Mouse (Mus musculus): ENCODE data around the gene Mrgpre.

DNA sequence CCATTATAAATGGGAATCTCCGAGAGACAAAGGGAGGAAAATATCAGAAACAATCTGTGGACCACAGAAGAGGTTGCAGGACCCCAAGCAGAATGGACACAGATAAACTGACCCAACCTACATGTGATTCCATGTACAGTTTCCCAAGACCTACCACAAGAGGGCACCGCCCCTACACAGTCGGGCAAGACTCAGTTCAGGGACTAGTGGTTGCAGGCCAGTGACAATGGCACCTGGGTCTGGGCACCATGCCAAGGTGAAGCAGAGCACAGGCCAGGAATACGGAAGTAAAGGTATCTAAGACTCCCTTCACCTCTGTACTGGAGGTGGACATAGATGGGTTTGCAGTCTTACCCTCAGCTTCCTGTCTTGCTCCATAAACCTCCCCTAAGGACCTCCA lies 8.8 kb upstream of the Mrgpre start:
- no peak for TF ChIP-seq POLR2A (IDR thresholded peaks at IDR 0.05; ENCODE audit: borderline replicate concordance, control insufficient read depth, low read depth, low read length)
- TF ChIP-seq CTCF (IDR thresholded peaks at IDR 0.05; ENCODE audit: control insufficient read depth, insufficient read depth, low read length): peak; percentile 70
